Mouse (Mus musculus) midbrain, embryonic 16.5 days (tissue): ENCODE measurements around the gene Ap4b1. TPM values are rescaled to one million over a fixed set of nuclear protein-coding genes. Genes with fewer than 3 reads are reported as not detected.

Source experiments
- ATAC-seq: fragments of 200-750 bp; cut with Nextera tagmentation; 2 replicates; pipeline ENCODE4 v1.8.0; 2017; ENCODE audit warnings: moderate TSS enrichment
- H3K27ac ChIP-seq: fragments of 300-500 bp; sonication (generic); 2 replicates; pipeline ENCODE4 v1.5.1; 2014; ENCODE audit warnings: mild to moderate bottlenecking, low read length, mixed read lengths
- H3K27me3 ChIP-seq: fragments of 300-500 bp; sonication (generic); 2 replicates; pipeline ENCODE4 v1.6.1; 2014; ENCODE audit warnings: low read depth, low read length, mixed read lengths; ENCODE audit not compliant: control insufficient read depth, insufficient read depth
- H3K36me3 ChIP-seq: fragments of 300-500 bp; sonication (generic); 2 replicates; pipeline ENCODE4 v1.6.1; 2014; ENCODE audit warnings: mild to moderate bottlenecking, low read length, moderate library complexity, mixed read lengths; ENCODE audit not compliant: control insufficient read depth, insufficient read depth
- H3K4me1 ChIP-seq: fragments of 300-500 bp; sonication (generic); 2 replicates; pipeline ENCODE4 v1.6.1; 2014; ENCODE audit warnings: mild to moderate bottlenecking, low read length, mixed read lengths; ENCODE audit not compliant: control insufficient read depth, insufficient read depth
- H3K4me2 ChIP-seq: fragments of 300-500 bp; sonication (generic); 2 replicates; pipeline ENCODE4 v1.6.1; 2014; ENCODE audit warnings: mild to moderate bottlenecking, low read length, mixed read lengths
- H3K4me3 ChIP-seq: fragments of 300-500 bp; sonication (generic); 2 replicates; pipeline ENCODE4 v1.5.1; 2014; ENCODE audit warnings: low read depth, mild to moderate bottlenecking, low read length, moderate library complexity, mixed read lengths
- H3K9ac ChIP-seq: fragments of 300-500 bp; sonication (generic); 2 replicates; pipeline ENCODE4 v1.6.1; 2014; ENCODE audit warnings: low read depth, low read length, mixed read lengths
- H3K9me3 ChIP-seq: fragments of 300-500 bp; sonication (generic); replicated peaks from 2 replicates; pipeline ENCODE4 v1.6.1; 2014; ENCODE audit warnings: mild to moderate bottlenecking, low read length, mixed read lengths; ENCODE audit not compliant: control insufficient read depth, poor library complexity, severe bottlenecking
- WGBS: fragments of 180-500 bp; shearing (Covaris S2); extraction: QIAGEN DNeasy Blood & Tissue Kit; methylation state at CpG from one replicate; pipeline ENCODE4 v1.1.7; 2014; 5-methylcytosine and 5-hydroxymethylcytosine counted together
- polyA plus RNA-seq: library from polyadenylated mRNA; unstranded; fragments of >200 nt; fragmentation: Nextera tagmentation; extraction: Ambion mirVana; gene quantifications from 2 replicates; pipeline ENCODE4 v1.2.1, GENCODE M21; 2015

Gene Ap4b1
- polyA plus RNA-seq, 1 experiment from 2014 or later, result 22.8 TPM

GRCm38 (mm10) chr3:103857036-103857805 is 47.9 kb downstream of the Ap4b1 start:
- H3K4me3 ChIP-seq, result no peak overlapping the region
- 92% methylated on average over 7 of the region's 7 CpGs for WGBS
- no peak for ATAC-seq
- H3K27me3 ChIP-seq, result no peaks in the 10 kb centered on the region
- H3K9ac ChIP-seq, result no peak overlapping the region
- H3K4me2 ChIP-seq, result no peak overlapping the region
- no peaks in the 10 kb centered on the region for H3K9me3 ChIP-seq
- no peaks in the 10 kb centered on the region; the same call in 1 of the 2 replicates for H3K4me1 ChIP-seq
- no peak overlapping the region for H3K27ac ChIP-seq
- H3K36me3 ChIP-seq, result no peaks in the 10 kb centered on the region

- no peaks in the 10 kb centered on the region for H3K9me3 ChIP-seq
- 83% methylated on average over 6 of the region's 6 CpGs for WGBS
- ATAC-seq, result no peak
- no peak overlapping the region for H3K9ac ChIP-seq
- H3K4me2 ChIP-seq, result no peak overlapping the region
- H3K27me3 ChIP-seq, result no peaks in the 10 kb centered on the region
- no peak overlapping the region for H3K27ac ChIP-seq
- H3K4me1 ChIP-seq, result no peaks in the 10 kb centered on the region; the same call in 1 of the 2 replicates
- H3K4me3 ChIP-seq, result no peak overlapping the region
- H3K36me3 ChIP-seq, result no peaks in the 10 kb centered on the region
Measured at GRCm38 (mm10) chr3:103857977-103858563, 48.8 kb downstream of the Ap4b1 start.

GRCm38 (mm10) chr3:103858881-103859801 is 49.8 kb downstream of the Ap4b1 start, which contains the start of gene Ptpn22:
Gene Ptpn22 (plus strand): TSS chr3:103859795.
- WGBS, result 79% methylated on average over 12 of the region's 12 CpGs
- H3K4me2 ChIP-seq, result no peak within 1 kb of the TSS
- no peak for ATAC-seq

GRCm38 (mm10) chr3:103859851-103860391 is 50.6 kb downstream of the Ap4b1 start:
- no peaks in the 10 kb centered on the region for H3K27me3 ChIP-seq
- H3K4me2 ChIP-seq, result no peak overlapping the region
- H3K9me3 ChIP-seq, result no peaks in the 10 kb centered on the region
- no peak overlapping the region for H3K9ac ChIP-seq
- no peak overlapping the region for H3K27ac ChIP-seq
- WGBS, result 71% methylated on average over 6 of the region's 6 CpGs
- H3K36me3 ChIP-seq, result no peaks in the 10 kb centered on the region
- no peak for ATAC-seq
- H3K4me3 ChIP-seq, result no peak overlapping the region
- H3K4me1 ChIP-seq, result no peaks in the 10 kb centered on the region; the same call in 1 of the 2 replicates

More at GRCm38 (mm10) chr3:103858881-103859801, 49.8 kb downstream of the Ap4b1 start, which contains the start of gene Ptpn22:
- no peak within 1 kb of the TSS for H3K4me3 ChIP-seq
- no peaks in the 10 kb centered on the region for H3K36me3 ChIP-seq
- no peak within 1 kb of the TSS for H3K9ac ChIP-seq
- no peaks in the 10 kb centered on the region for H3K27me3 ChIP-seq
- H3K27ac ChIP-seq, result no peak within 1 kb of the TSS
- H3K4me1 ChIP-seq, result no peaks in the 10 kb centered on the region; the same call in 1 of the 2 replicates
- no peaks in the 10 kb centered on the region for H3K9me3 ChIP-seq

- Histone ChIP-seq H3K9ac (no peak overlapping the region), H3K27me3 (no peaks in the 10 kb centered on the region), H3K4me2 (no peak overlapping the region), H3K27ac (no peak overlapping the region), H3K4me1 (no peaks in the 10 kb centered on the region; the same call in 1 of the 2 replicates), H3K36me3 (no peaks in the 10 kb centered on the region), H3K9me3 (no peaks in the 10 kb centered on the region), H3K4me3 (no peak overlapping the region)
- 80% methylated on average over 4 of the region's 4 CpGs for WGBS
- no peak for ATAC-seq
Measured at GRCm38 (mm10) chr3:103862721-103863220, 53.5 kb downstream of the Ap4b1 start.

- WGBS, result 94% methylated on average over 6 of the region's 6 CpGs
Measured at GRCm38 (mm10) chr3:103864200-103864599, 54.9 kb downstream of the Ap4b1 start.

GRCm38 (mm10) chr3:103867424-103867971 is 58.2 kb downstream of the Ap4b1 start:
- Histone ChIP-seq H3K27me3 (no peaks in the 10 kb centered on the region), H3K9ac (no peak overlapping the region), H3K4me2 (no peak overlapping the region), H3K36me3 (no peaks in the 10 kb centered on the region), H3K9me3 (no peaks in the 10 kb centered on the region), H3K4me3 (no peak overlapping the region), H3K4me1 (no peaks in the 10 kb centered on the region), H3K27ac (no peak overlapping the region)
- no peak for ATAC-seq
- 86% methylated on average over 5 of the region's 5 CpGs for WGBS

More at GRCm38 (mm10) chr3:103864200-103864599, 54.9 kb downstream of the Ap4b1 start:
- no peak overlapping the region for H3K4me3 ChIP-seq
- no peak overlapping the region for H3K9ac ChIP-seq
- no peak for ATAC-seq
- no peaks in the 10 kb centered on the region for H3K9me3 ChIP-seq
- H3K4me2 ChIP-seq, result no peak overlapping the region
- H3K36me3 ChIP-seq, result no peaks in the 10 kb centered on the region
- no peaks in the 10 kb centered on the region for H3K27me3 ChIP-seq
- H3K27ac ChIP-seq, result no peak overlapping the region
- H3K4me1 ChIP-seq, result no peaks in the 10 kb centered on the region; the same call in 1 of the 2 replicates

GRCm38 (mm10) chr3:103868008-103868407 is 58.7 kb downstream of the Ap4b1 start:
- Histone ChIP-seq H3K27me3 (no peaks in the 10 kb centered on the region), H3K27ac (no peak overlapping the region), H3K9me3 (no peaks in the 10 kb centered on the region), H3K4me2 (no peak overlapping the region), H3K4me1 (no peaks in the 10 kb centered on the region), H3K9ac (no peak overlapping the region), H3K4me3 (no peak overlapping the region), H3K36me3 (no peaks in the 10 kb centered on the region)
- 86% methylated on average over 4 of the region's 4 CpGs for WGBS
- no peak for ATAC-seq
